9 mouse cellular contexts compared by ENCODE assay signal in genomic region chr10:59577871-59578801, GRCm38 (mm10). TPM values are rescaled to one million over a fixed set of nuclear protein-coding genes. Genes with fewer than 3 reads are reported as not detected.
DNase-seq lines count a peak whose midpoint lies in the region; ATAC-seq lines count a peak whose summit lies in the region.
"Had no signal": no experiment of that assay in that cellular context is flagged by ENCODE, and none has a peak within 500 bp of the region (broad histone marks: within the 10 kb centered on the region; RNA-seq: fewer than 3 reads in every experiment).

No protein-coding gene starts in this region.

- peak overlapping the region; percentile 22 for H3K4me2 ChIP-seq in kidney, embryonic 16.5 days (replicated peaks; ENCODE audit: low read depth, low read length)

- ATAC-seq in kidney, embryonic 16.5 days (ENCODE audit: low FRiP score, low TSS enrichment), result peak; percentile 88

- peaks cover 41% of the 10 kb centered on the region for H3K79me2 ChIP-seq in macrophage (ENCODE audit: inconsistent target)

- peaks cover 1% of the 10 kb centered on the region; the same call in 1 of the 2 replicates for H3K36me3 ChIP-seq in kidney, embryonic 16.5 days (ENCODE audit: insufficient read depth, low read length)
- H3K36me3 ChIP-seq in macrophage (ENCODE audit: inconsistent target), result no peaks in the 10 kb centered on the region

- H3K27me3 ChIP-seq in kidney, embryonic 16.5 days (ENCODE audit: insufficient read depth, low read length), result no peaks in the 10 kb centered on the region

- 25% methylated on average over 12 of the region's 12 CpGs for WGBS in kidney, embryonic 16.5 days
- WGBS in macrophage (ENCODE audit: missing documents), result under 1% methylated on average over 12 of the region's 12 CpGs

- peak; percentile 22 for DNase-seq in retina, embryonic 14.5 days (ENCODE audit: low spot score)
- no peak for DNase-seq in retina, postnatal 1 day
- peak; percentile 47 for DNase-seq in adrenal gland, postnatal 10 days
- peak; percentile 97 for DNase-seq in heart, adult 11 months
- no peak for DNase-seq in spleen, adult 12 weeks (ENCODE audit: low spot score)
- no peak for DNase-seq in cerebellum, postnatal 4 days (ENCODE audit: low spot score in 2 of 2)

- 0 out of 2 replicates have a peak overlapping the region, but pooled peaks have one; percentile 0 for H3K4me3 ChIP-seq in kidney, embryonic 16.5 days (ENCODE audit: low read length)
- H3K4me3 ChIP-seq in macrophage (ENCODE audit: inconsistent target), result peak overlapping the region; percentile 18

- peaks cover 21% of the 10 kb centered on the region for H3K4me1 ChIP-seq in kidney, embryonic 16.5 days (ENCODE audit: insufficient read depth, low read length)

- peak overlapping the region; percentile 87 for H3K27ac ChIP-seq in kidney, embryonic 16.5 days (ENCODE audit: low read length)
- peak overlapping the region; percentile 93 for H3K27ac ChIP-seq in macrophage

- peaks cover 2% of the 10 kb centered on the region; the same call in 1 of the 2 replicates for H3K9me3 ChIP-seq in kidney, embryonic 16.5 days (ENCODE audit: low read length)

- H3K9ac ChIP-seq in kidney, embryonic 16.5 days (replicated peaks; ENCODE audit: low read length), result no peak overlapping the region; the same call in 1 of the 2 replicates

RNA-seq across cellular contexts. Expression of gene Gm10322, which starts 37.7 kb away (rescaled TPM):
- total RNA-seq in adrenal gland, postnatal 10 days (2021), result not detected
- polyA plus RNA-seq in kidney, embryonic 16.5 days (2015; fragmentation: Nextera tagmentation; extraction: Ambion mirVana), result not detected in 2 replicates
- not detected for total RNA-seq in macrophage (2018; cell fraction: chromatin; rRNA removed)
- total RNA-seq in macrophage (2018; cell fraction: cytosol; rRNA removed), result not detected
- total RNA-seq in macrophage (2018; cell fraction: nucleus; rRNA removed), result not detected
- polyA plus RNA-seq in macrophage (2018), result not detected in 3 replicates
- total RNA-seq: gastrocnemius, postnatal 4 days had no signal

RNA-seq across cellular contexts. Expression of gene Mcu, which starts 38.4 kb away (rescaled TPM):
- total RNA-seq in adrenal gland, postnatal 10 days (2021), result 10 to 100 TPM; 33.4 to 40.4 TPM
- 34.7 and 37.2 TPM in 2 replicates for polyA plus RNA-seq in kidney, embryonic 16.5 days (2015; fragmentation: Nextera tagmentation; extraction: Ambion mirVana)
- total RNA-seq in macrophage (2018; cell fraction: chromatin; rRNA removed), result 10 to 100 TPM; 11.1 to 29.5 (median 19.9) TPM
- 10 to 100 TPM in 3 of 26 experiments, 1 to 10 TPM in 23; 6.4 to 10.8 (median 8.7) TPM for total RNA-seq in macrophage (2018; cell fraction: cytosol; rRNA removed)
- total RNA-seq in macrophage (2018; cell fraction: nucleus; rRNA removed), result 10 to 100 TPM in 22 of 26 experiments, 1 to 10 TPM in 4; 8.1 to 53.4 (median 15.3) TPM
- polyA plus RNA-seq in macrophage (2018), result 5.3 to 18.7 TPM (median 7.3 TPM) in 3 replicates

Comparison
In these comparisons a context has a peak if more than half of its experiments do, and no peak if none do; other contexts are left out.
1. DNase-seq: peak in retina, embryonic 14.5 days (single experiment), adrenal gland, postnatal 10 days (single experiment) and heart, adult 11 months (single experiment); none in retina, postnatal 1 day (single experiment), spleen, adult 12 weeks (single experiment) and cerebellum, postnatal 4 days (0 of 2).